Mouse (Mus musculus) lung, embryonic 14.5 days (tissue): ENCODE measurements around the gene Ankrd35. TPM values are rescaled to one million over a fixed set of nuclear protein-coding genes. Genes with fewer than 3 reads are reported as not detected.

ENCODE experiments used
- ATAC-seq: fragments of 200-750 bp; cut with Nextera tagmentation; 2 replicates; pipeline ENCODE4 v1.8.0; 2017; ENCODE audit warnings: mild to moderate bottlenecking, moderate TSS enrichment, moderate library complexity; ENCODE audit not compliant: insufficient read depth
- DNase-seq: peaks from one replicate; pipeline ENCODE4 v3.0.0-alpha.2; 2015
- H3K27ac ChIP-seq: fragments of 300-500 bp; sonication (generic); 2 replicates; pipeline ENCODE4 v1.5.1; 2014; ENCODE audit warnings: low read depth, mild to moderate bottlenecking, moderate library complexity
- H3K27me3 ChIP-seq: fragments of 300-500 bp; sonication (generic); 2 replicates; pipeline ENCODE4 v1.6.1; 2014; ENCODE audit warnings: low read length, control low read depth; ENCODE audit not compliant: insufficient read depth
- H3K36me3 ChIP-seq: fragments of 300-500 bp; sonication (generic); 2 replicates; pipeline ENCODE4 v1.6.1; 2014; ENCODE audit warnings: control low read depth; ENCODE audit not compliant: insufficient read depth
- H3K4me1 ChIP-seq: fragments of 300-500 bp; sonication (generic); 2 replicates; pipeline ENCODE4 v1.6.1; 2014; ENCODE audit warnings: antibody characterized with exemption, control low read depth; ENCODE audit not compliant: insufficient read depth
- H3K4me2 ChIP-seq: fragments of 300-500 bp; sonication (generic); 2 replicates; pipeline ENCODE4 v1.6.1; 2014; ENCODE audit warnings: mild to moderate bottlenecking
- H3K4me3 ChIP-seq: fragments of 300-500 bp; sonication (generic); 2 replicates; pipeline ENCODE4 v1.5.1; 2014; ENCODE audit warnings: low read depth, low read length
- H3K9ac ChIP-seq: fragments of 300-500 bp; sonication (generic); 2 replicates; pipeline ENCODE4 v1.6.1; 2014
- H3K9me3 ChIP-seq: fragments of 300-500 bp; sonication (generic); 2 replicates; pipeline ENCODE4 v1.6.1; 2016; ENCODE audit warnings: low read depth, low read length, control low read depth
- CTCF ChIP-seq: IDR thresholded peaks from 2 replicates; pipeline ENCODE4 v1.5.1; 2016; ENCODE audit warnings: antibody characterized with exemption, low read depth
- WGBS: fragments of 180-500 bp; shearing (Covaris S2); extraction: QIAGEN DNeasy Blood & Tissue Kit; methylation state at CpG from one replicate; pipeline ENCODE4 v1.1.7; 2014; 5-methylcytosine and 5-hydroxymethylcytosine counted together
- polyA plus RNA-seq: library from polyadenylated mRNA; unstranded; fragments of >200 nt; fragmentation: Nextera tagmentation; extraction: Ambion mirVana; gene quantifications from 2 replicates; pipeline ENCODE4 v1.2.1, GENCODE M21; 2014

Gene Ankrd35
- polyA plus RNA-seq, 1 experiment from 2014 or later: 0.12 TPM

DNA sequence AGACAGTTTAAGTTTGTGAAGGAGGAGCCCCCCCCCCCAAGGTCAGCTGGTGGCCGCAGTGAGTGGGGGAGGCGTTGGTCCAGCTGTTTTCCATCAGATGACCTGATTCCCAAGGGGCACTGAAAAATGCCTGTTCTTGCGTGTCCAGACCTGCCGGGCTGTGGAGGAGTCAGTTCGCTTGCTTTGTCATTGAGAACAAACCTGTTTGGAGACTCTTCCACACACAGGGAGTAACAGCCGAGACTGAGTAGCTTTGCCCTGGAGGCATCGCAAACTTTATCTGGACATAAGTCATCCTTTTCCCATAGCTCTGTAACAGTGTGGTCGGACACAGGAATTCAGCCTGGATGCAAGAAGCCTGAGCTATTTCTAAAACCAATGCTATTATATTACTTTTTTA is 4.5 kb downstream of the Ankrd35 start:
- ATAC-seq (no peak), DNase-seq (no peak)
- Histone ChIP-seq H3K36me3 (no peaks in the 10 kb centered on the region), H3K9me3 (no peaks in the 10 kb centered on the region), H3K4me2 (no peak overlapping the region), H3K9ac (no peak overlapping the region), H3K4me3 (no peak overlapping the region), H3K27me3 (no peaks in the 10 kb centered on the region), H3K4me1 (no peaks in the 10 kb centered on the region), H3K27ac (no peak overlapping the region)
- TF ChIP-seq CTCF: no peak
- 36% methylated on average over 8 of the region's 8 CpGs for WGBS

DNA sequence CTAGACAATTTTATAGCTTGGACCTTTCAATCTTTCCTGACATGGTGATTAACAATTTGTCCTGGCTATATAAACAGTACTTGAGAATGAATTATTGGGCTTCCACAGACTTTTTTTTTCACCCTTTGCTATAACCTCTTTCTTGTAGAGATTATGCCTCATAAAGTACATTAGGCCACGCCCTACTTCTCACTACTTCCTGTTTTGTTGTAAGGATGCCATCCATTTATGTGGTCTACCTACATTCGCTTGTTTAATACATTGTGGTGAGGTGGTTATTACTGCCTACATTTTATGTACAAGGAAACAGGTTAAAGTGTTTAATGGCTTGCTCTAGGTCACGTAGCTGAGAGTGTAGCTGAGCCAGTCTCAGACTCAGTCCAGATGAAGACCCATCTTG is 5.2 kb downstream of the Ankrd35 start:
- TF ChIP-seq CTCF: no peak
- H3K4me1 ChIP-seq: no peaks in the 10 kb centered on the region

DNA sequence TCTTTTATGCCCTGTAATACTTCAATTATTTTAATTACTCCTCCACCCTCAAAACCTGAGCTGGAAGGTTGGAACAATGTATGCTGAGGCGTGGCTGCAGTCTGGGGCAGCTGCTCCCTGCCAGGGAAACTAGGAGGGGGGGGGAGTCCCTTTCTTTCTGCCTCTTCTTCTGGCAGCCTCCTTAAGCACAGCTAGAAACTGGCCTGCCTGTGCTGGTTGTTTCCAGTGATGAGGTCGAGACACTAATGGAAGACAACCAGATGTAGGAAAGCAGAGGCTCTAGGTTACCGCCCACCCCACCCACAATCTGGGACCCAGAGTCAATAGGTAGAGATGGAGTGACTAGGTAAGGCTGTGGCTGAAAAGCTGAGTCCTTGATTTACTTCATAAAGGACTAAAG is 5.8 kb downstream of the Ankrd35 start:
- H3K4me1 ChIP-seq: no peaks in the 10 kb centered on the region
- TF ChIP-seq CTCF: no peak
- H3K27me3 ChIP-seq: peaks cover 9% of the 10 kb centered on the region; the same call in 1 of the 2 replicates
- DNase-seq: no peak
- ATAC-seq: no peak
- H3K4me2 ChIP-seq: no peak overlapping the region
- no peak overlapping the region for H3K27ac ChIP-seq
- WGBS: 69% methylated on average over 3 of the region's 3 CpGs
- H3K9ac ChIP-seq: no peak overlapping the region
- no peak overlapping the region for H3K4me3 ChIP-seq
- no peaks in the 10 kb centered on the region for H3K36me3 ChIP-seq
- no peaks in the 10 kb centered on the region for H3K9me3 ChIP-seq

More for the DNA sequence above, 5.2 kb downstream of the Ankrd35 start:
- Histone ChIP-seq H3K9ac (no peak overlapping the region), H3K27me3 (peaks cover 5% of the 10 kb centered on the region; the same call in 1 of the 2 replicates), H3K36me3 (no peaks in the 10 kb centered on the region), H3K4me3 (no peak overlapping the region), H3K4me2 (no peak overlapping the region), H3K9me3 (no peaks in the 10 kb centered on the region), H3K27ac (no peak overlapping the region)
- DNase-seq: no peak
- WGBS: 89% methylated on average over 3 of the region's 3 CpGs
- ATAC-seq: no peak

DNA sequence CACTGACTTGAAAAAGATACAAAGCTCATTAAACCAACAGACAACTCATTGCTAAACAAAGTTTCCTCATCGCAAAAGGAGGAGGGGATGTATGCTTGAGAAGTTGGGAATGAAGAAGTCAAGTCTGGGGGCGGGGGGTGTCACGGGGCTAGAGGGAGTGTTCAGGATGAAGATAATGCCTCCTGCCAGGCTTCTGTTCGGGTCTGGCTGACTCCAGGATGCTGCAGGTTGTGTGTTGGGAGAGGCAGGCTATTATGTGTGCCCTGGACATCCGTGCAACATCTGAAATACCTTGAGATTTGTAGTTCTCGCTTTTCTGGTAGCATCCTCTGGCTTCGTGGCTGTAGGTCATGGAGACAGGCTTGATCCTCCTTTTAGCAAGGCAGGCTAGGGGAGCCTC is 8.5 kb downstream of the Ankrd35 start:
- Histone ChIP-seq H3K9ac (no peak overlapping the region), H3K27me3 (peaks cover 9% of the 10 kb centered on the region; the same call in 1 of the 2 replicates), H3K36me3 (no peaks in the 10 kb centered on the region), H3K4me2 (no peak overlapping the region), H3K9me3 (no peaks in the 10 kb centered on the region), H3K27ac (no peak overlapping the region), H3K4me1 (no peaks in the 10 kb centered on the region), H3K4me3 (no peak overlapping the region)
- DNase-seq: no peak
- no peak for TF ChIP-seq CTCF
- 68% methylated on average over 7 of the region's 7 CpGs for WGBS
- ATAC-seq: no peak

DNA sequence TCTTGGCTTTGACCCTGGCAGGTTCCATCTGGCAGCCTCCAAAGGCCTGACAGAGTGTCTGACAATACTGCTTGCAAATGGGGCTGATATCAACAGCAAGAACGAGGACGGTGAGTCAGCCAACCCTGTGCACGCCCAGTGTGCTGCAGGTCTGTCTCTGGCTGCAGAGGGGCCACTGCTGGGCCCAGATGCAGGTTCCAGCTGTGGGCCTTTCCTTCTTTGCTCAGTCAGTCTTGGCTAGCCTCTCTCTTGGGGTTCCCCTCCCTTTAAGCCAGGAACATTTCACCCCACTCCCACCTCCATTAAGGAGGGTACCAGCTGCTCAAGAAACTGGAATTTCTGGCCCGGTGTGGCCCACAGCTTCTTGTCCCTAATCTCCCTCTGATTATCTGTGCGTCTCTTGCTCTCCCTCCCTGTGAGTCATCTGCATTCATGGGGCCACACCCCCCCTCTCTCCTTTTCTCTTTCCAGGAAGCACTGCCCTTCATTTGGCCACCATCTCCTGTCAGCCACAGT is 9.3 kb downstream of the Ankrd35 start:
- no peaks in the 10 kb centered on the region for H3K4me1 ChIP-seq
- no peak overlapping the region for H3K27ac ChIP-seq
- no peak for TF ChIP-seq CTCF
- ATAC-seq: no peak
- no peak overlapping the region for H3K4me2 ChIP-seq
- H3K9ac ChIP-seq: no peak overlapping the region
- no peaks in the 10 kb centered on the region for H3K9me3 ChIP-seq
- DNase-seq: no peak
- peaks cover 11% of the 10 kb centered on the region for H3K27me3 ChIP-seq
- H3K4me3 ChIP-seq: no peak overlapping the region
- no peaks in the 10 kb centered on the region for H3K36me3 ChIP-seq
- 16% methylated on average over 5 of the region's 5 CpGs for WGBS

GRCm38 (mm10) chr3:96680269-96680956 is 10.5 kb downstream of the Ankrd35 start:
- no peak overlapping the region for H3K4me2 ChIP-seq
- no peak for ATAC-seq
- TF ChIP-seq CTCF: no peak
- DNase-seq: no peak
- H3K27me3 ChIP-seq: peaks cover 15% of the 10 kb centered on the region
- H3K9ac ChIP-seq: no peak overlapping the region
- H3K36me3 ChIP-seq: no peaks in the 10 kb centered on the region
- no peak overlapping the region for H3K4me3 ChIP-seq
- no peaks in the 10 kb centered on the region for H3K4me1 ChIP-seq
- H3K27ac ChIP-seq: no peak overlapping the region
- H3K9me3 ChIP-seq: no peaks in the 10 kb centered on the region
- 25% methylated on average over 12 of the region's 12 CpGs for WGBS

DNA sequence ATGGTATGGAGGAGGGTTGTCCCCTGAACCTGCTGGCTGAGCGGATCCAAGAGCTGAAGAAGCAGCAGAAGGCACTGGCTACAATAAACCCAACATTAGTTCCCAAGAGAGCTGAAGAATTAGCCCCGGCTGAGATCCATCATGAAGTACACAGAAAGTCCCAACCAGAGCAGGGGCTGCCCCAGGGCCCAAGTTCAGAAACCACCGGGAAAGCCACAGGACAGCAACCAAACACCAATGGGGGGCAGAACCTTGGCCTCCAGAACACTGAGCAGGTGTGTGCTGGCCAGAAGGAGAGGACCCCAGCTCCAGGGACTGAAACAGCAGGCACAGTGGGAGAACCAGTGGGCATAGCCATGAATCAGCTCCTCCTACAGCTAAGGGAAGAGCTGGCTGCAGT is 13.6 kb downstream of the Ankrd35 start:
- Histone ChIP-seq H3K9ac (no peak overlapping the region), H3K36me3 (no peaks in the 10 kb centered on the region), H3K9me3 (no peaks in the 10 kb centered on the region), H3K27ac (no peak overlapping the region), H3K27me3 (peaks cover 15% of the 10 kb centered on the region), H3K4me1 (no peaks in the 10 kb centered on the region), H3K4me2 (no peak overlapping the region), H3K4me3 (no peak overlapping the region)
- TF ChIP-seq CTCF: no peak
- DNase-seq: no peak
- ATAC-seq: no peak
- 87% methylated on average over 3 of the region's 3 CpGs for WGBS
